Mouse (Mus musculus) erythroblast, embryonic 14.5 days (primary cell): Measurements from ENCODE around the gene Rbfox1. TPM values are rescaled to one million over a fixed set of nuclear protein-coding genes. Genes with fewer than 3 reads are reported as not detected.

Source experiments
- H3K27me3 ChIP-seq: 2 replicates; pipeline ENCODE4 v1.6.1; 2012; ENCODE audit warnings: inconsistent platforms; ENCODE audit not compliant: control insufficient read depth
- H3K36me3 ChIP-seq: 2 replicates; pipeline ENCODE4 v1.6.1; 2012; ENCODE audit warnings: mild to moderate bottlenecking, inconsistent platforms; ENCODE audit not compliant: control insufficient read depth
- H3K4me1 ChIP-seq: 2 replicates; pipeline ENCODE4 v1.6.1; 2012; ENCODE audit warnings: inconsistent platforms; ENCODE audit not compliant: control insufficient read depth
- H3K4me3 ChIP-seq: replicated peaks from 2 replicates; pipeline ENCODE3; 2012; ENCODE audit warnings: moderate library complexity, mild to moderate bottlenecking, inconsistent platforms
- H3K9me3 ChIP-seq: 2 replicates; pipeline ENCODE4 v1.6.1; 2012; ENCODE audit warnings: low read length, inconsistent platforms, mixed read lengths; ENCODE audit not compliant: control insufficient read depth
- GATA1 ChIP-seq: IDR thresholded peaks from 2 replicates; pipeline ENCODE4 v1.6.1; 2012; ENCODE audit warnings: low read length, inconsistent platforms, mixed read lengths
- TAL1 ChIP-seq: IDR thresholded peaks from 3 replicates; pipeline ENCODE4 v1.6.1; 2012; ENCODE audit warnings: low read length, inconsistent platforms, mixed read lengths
- polyA plus RNA-seq: library from polyadenylated mRNA; stranded (reverse); fragments of >175 nt; gene quantifications from 2 replicates; pipeline ENCODE4 v1.2.3, GENCODE M21; 2012

Gene Rbfox1
- polyA plus RNA-seq, 1 experiment = not detected

DNA sequence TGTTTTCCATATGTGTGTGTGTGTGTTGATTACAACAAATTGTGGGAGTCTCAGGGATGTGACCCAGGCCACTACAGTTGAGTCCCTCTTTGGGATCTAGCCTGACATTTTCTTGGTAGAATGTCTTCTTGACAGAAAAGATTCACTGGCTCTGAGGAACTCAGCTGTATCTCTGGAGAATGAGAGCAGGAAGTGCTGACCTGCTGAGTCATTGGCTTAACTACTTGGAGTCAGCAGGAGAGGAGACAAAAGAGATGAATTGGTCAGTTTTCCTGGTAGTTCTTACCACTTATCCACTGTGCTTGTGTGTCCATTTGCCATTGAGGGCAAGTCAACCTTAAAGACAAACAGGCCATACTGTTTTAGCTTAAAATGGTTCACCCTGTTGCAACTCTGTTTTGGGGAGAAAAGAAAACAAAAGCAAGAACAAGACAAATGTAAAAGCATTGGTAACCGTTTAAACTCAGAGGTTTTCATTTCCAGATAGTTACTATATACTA lies 1561.7 kb downstream of the Rbfox1 start:
- no peak for TF ChIP-seq TAL1
- no peak for TF ChIP-seq GATA1
- Histone ChIP-seq H3K27me3 (no peaks in the 10 kb centered on the region), H3K36me3 (no peaks in the 10 kb centered on the region), H3K4me1 (no peaks in the 10 kb centered on the region), H3K4me3 (no peak overlapping the region), H3K9me3 (no peaks in the 10 kb centered on the region)

GRCm38 (mm10) chr16:7447718-7448649 lies 1562.8 kb downstream of the Rbfox1 start:
- no peaks in the 10 kb centered on the region for H3K27me3 ChIP-seq
- no peaks in the 10 kb centered on the region for H3K4me1 ChIP-seq
- H3K36me3 ChIP-seq = no peaks in the 10 kb centered on the region
- no peaks in the 10 kb centered on the region for H3K9me3 ChIP-seq
- H3K4me3 ChIP-seq = no peak overlapping the region
- no peak for TF ChIP-seq GATA1
- no peak for TF ChIP-seq TAL1

GRCm38 (mm10) chr16:7451193-7451592 lies 1566.0 kb downstream of the Rbfox1 start:
- H3K27me3 ChIP-seq = no peaks in the 10 kb centered on the region
- no peaks in the 10 kb centered on the region for H3K36me3 ChIP-seq
- TF ChIP-seq TAL1 (no peak), GATA1 (no peak)
- H3K4me1 ChIP-seq = no peaks in the 10 kb centered on the region
- H3K4me3 ChIP-seq = no peak overlapping the region
- H3K9me3 ChIP-seq = no peaks in the 10 kb centered on the region

- Histone ChIP-seq H3K4me1 (no peaks in the 10 kb centered on the region), H3K4me3 (no peak overlapping the region), H3K27me3 (no peaks in the 10 kb centered on the region), H3K36me3 (no peaks in the 10 kb centered on the region), H3K9me3 (no peaks in the 10 kb centered on the region)
- no peak for TF ChIP-seq GATA1
- no peak for TF ChIP-seq TAL1
These were observed 1572.4 kb downstream of the Rbfox1 start for GRCm38 (mm10) chr16:7457571-7457970.
